Mouse (Mus musculus): ENCODE data around the gene Hist1h1d. TPM values are rescaled to one million over a fixed set of nuclear protein-coding genes. Genes with fewer than 3 reads are reported as not detected.
"Not testable (repeated sequence)": the region's sequence is repeated elsewhere in the genome, so short reads cannot be mapped to it uniquely, and the experiment has no call there.

Gene Hist1h1d
- polyA plus RNA-seq, 1 experiment from 2014 or later: 0.70 TPM

DNA sequence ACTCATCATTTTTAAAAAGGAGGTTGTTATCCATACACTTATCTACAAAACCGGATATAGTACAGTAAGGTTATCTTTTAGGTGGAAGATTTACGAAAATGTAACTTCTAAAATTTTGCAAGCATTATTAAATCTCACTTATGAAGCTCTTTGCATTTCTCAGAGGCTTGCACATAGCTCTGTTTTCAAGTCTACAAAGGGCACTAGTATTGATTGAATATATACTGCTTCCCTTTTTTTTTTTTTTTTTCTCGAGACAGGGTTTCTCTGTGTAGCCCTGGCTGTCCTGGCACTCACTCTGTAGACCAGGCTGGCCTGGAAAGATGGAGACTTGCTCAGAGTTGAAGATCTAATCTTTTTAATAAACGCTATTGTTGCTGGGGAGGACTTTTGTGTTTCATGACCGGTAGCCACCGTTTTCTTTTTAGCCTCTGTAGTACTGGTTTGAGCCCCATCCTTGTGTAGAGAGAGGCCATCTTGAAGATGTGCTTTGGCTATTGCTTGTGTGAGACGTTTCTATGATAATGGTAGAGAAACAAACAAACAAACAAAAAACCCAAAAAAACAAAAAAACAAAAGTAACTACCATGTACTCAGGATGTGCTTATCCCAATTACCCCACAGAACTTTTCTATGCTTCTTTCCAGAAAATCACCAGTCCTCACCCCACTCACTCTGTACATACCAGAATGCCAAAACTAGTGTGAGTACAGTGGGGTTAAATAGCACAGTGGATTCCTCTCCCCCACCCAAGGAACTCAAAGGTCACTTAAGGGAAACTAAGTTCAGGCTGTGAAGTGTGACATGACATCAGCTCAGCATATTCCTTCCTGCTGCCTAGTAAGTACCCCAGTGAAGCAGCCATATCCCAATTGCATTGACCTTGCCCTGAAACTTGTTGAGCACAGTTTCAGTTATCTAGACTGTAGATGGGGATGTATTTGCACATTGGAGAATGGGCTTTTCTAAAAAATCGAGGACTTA, 839 bp upstream of the Hist1h1d start:
- Histone ChIP-seq H3K9me3 (ENCODE audit: control insufficient read depth, low read length) (no peaks in the 10 kb centered on the region), H3K9ac (ENCODE audit: low read depth, low read length) (peak overlapping the region; percentile 55; the same call in 1 of the 2 replicates), H3K27me3 (ENCODE audit: control insufficient read depth, insufficient read depth, low read length) (no peaks in the 10 kb centered on the region), H3K4me1 (ENCODE audit: control insufficient read depth, insufficient read depth, low read length) (peaks cover 13% of the 10 kb centered on the region; the same call in 1 of the 2 replicates), H3K27ac (ENCODE audit: low read depth, low read length) (peak overlapping the region; percentile 90), H3K4me2 (replicated peaks; ENCODE audit: low read depth, low read length) (peak overlapping the region; percentile 55), H3K36me3 (ENCODE audit: control insufficient read depth, insufficient read depth, low read length) (no peaks in the 10 kb centered on the region), H3K4me3 (ENCODE audit: low read length) (peak overlapping the region; percentile 42)
- WGBS: 54% methylated on average over 8 of the region's 8 CpGs
- no peak for ATAC-seq (ENCODE audit: low FRiP score, low TSS enrichment)

DNA sequence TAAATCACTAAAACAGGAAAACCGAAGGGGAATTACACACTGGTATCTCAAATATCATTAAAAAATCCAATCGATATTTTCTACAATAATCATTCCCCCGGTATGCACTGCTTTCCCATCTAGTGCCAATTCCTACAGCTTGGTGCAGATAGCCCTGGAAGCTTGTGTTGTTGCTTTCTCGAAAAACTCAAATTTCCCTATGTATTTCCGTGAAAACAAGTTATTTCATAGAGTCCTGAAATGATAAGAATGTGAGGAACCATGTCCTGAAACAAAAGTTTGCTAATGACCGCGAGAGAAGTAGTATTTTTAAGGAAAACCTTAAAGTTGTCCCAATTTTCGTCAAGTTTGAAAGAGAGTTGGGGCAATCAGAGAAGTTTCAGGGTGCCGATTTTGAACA, 1.3 kb downstream of the Hist1h1d start:
- Histone ChIP-seq H3K27me3 (ENCODE audit: control insufficient read depth, insufficient read depth, low read length) (no peaks in the 10 kb centered on the region), H3K4me1 (ENCODE audit: control insufficient read depth, insufficient read depth, low read length) (peaks cover 13% of the 10 kb centered on the region; the same call in 1 of the 2 replicates), H3K27ac (ENCODE audit: low read depth, low read length) (peak overlapping the region; percentile 100), H3K9me3 (ENCODE audit: control insufficient read depth, low read length) (no peaks in the 10 kb centered on the region), H3K4me2 (replicated peaks; ENCODE audit: low read depth, low read length) (peak overlapping the region; percentile 94), H3K9ac (ENCODE audit: low read depth, low read length) (peak overlapping the region; percentile 96), H3K36me3 (ENCODE audit: control insufficient read depth, insufficient read depth, low read length) (no peaks in the 10 kb centered on the region), H3K4me3 (ENCODE audit: low read length) (peak overlapping the region; percentile 68; the same call in 1 of the 2 replicates)
- ATAC-seq (ENCODE audit: low FRiP score, low TSS enrichment): no peak
- 25% methylated on average over 9 of the region's 9 CpGs for WGBS

DNA sequence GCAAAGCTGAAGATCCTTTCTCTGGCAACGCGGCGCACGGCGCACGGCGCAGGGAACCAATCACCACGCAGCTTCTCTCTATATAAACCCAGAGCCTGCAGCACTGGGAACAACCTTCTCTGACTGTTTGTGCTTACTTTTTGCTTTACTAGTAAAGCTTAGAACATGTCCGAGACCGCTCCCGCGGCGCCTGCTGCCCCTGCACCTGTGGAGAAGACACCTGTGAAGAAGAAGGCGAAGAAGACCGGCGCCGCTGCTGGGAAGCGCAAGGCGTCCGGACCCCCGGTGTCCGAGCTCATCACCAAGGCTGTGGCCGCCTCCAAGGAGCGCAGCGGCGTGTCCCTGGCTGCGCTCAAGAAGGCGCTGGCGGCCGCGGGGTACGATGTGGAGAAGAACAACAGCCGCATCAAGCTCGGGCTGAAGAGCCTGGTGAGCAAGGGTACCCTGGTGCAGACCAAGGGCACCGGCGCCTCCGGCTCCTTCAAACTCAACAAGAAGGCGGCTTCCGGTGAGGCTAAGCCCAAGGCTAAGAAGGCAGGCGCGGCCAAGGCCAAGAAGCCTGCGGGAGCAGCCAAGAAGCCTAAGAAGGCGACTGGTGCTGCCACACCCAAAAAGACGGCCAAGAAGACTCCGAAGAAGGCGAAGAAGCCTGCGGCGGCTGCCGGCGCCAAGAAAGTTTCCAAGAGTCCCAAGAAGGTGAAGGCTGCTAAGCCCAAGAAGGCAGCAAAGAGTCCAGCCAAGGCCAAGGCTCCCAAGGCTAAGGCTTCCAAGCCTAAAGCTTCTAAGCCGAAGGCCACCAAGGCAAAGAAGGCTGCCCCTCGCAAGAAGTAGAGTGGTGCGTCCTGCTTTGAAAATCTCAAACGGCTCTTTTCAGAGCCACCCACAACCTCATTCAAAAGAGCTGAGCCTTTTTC, 2.1 kb downstream of the Hist1h1d start:
- peak; percentile 94 for ATAC-seq (ENCODE audit: low FRiP score, low TSS enrichment)
- no peaks in the 10 kb centered on the region for H3K9me3 ChIP-seq (ENCODE audit: control insufficient read depth, low read length)
- peak overlapping the region; percentile 68 for H3K4me3 ChIP-seq (ENCODE audit: low read length)
- H3K27ac ChIP-seq (ENCODE audit: low read depth, low read length): peak overlapping the region; percentile 100
- H3K27me3 ChIP-seq (ENCODE audit: control insufficient read depth, insufficient read depth, low read length): no peaks in the 10 kb centered on the region
- WGBS: under 1% methylated on average over 54 of the region's 54 CpGs
- H3K4me2 ChIP-seq (replicated peaks; ENCODE audit: low read depth, low read length): peak overlapping the region; percentile 94
- peak overlapping the region; percentile 96 for H3K9ac ChIP-seq (ENCODE audit: low read depth, low read length)
- H3K4me1 ChIP-seq (ENCODE audit: control insufficient read depth, insufficient read depth, low read length): peaks cover 13% of the 10 kb centered on the region; the same call in 1 of the 2 replicates
- H3K36me3 ChIP-seq (ENCODE audit: control insufficient read depth, insufficient read depth, low read length): no peaks in the 10 kb centered on the region

DNA sequence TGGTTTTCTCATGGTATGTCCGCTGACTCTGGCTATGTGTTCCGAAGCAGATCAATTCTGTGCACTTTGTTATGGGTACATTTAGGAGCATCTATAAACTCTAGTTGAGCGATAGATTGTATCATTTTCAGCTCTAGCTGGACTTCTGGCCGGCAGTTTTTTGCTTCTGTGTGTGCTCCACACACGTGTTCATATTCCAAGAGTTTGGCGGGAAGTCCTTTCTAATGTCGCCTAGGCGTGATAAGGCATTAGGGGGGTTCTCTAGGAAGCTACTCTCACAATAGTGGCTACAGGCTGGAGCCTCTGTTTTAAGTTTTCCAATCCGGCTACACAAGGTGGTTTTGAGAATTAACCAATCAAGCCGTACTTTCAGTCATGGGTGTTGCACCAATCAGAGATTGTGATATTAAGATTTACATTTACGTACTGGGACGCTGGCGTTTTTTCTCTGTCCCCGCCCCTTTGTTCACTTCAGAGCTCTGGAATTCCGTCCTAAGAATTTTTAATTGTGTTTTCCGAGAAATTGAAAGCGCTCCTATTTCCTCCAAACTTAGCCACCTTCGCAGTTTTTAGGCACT, 2.9 kb downstream of the Hist1h1d start:
- under 1% methylated on average over 18 of the region's 18 CpGs for WGBS
- Histone ChIP-seq H3K4me2 (replicated peaks; ENCODE audit: low read depth, low read length) (peak overlapping the region; percentile 94), H3K9ac (ENCODE audit: low read depth, low read length) (peak overlapping the region; percentile 96), H3K4me3 (ENCODE audit: low read length) (peak overlapping the region; percentile 68), H3K27me3 (ENCODE audit: control insufficient read depth, insufficient read depth, low read length) (no peaks in the 10 kb centered on the region), H3K27ac (ENCODE audit: low read depth, low read length) (peak overlapping the region; percentile 100), H3K9me3 (ENCODE audit: control insufficient read depth, low read length) (no peaks in the 10 kb centered on the region), H3K4me1 (ENCODE audit: control insufficient read depth, insufficient read depth, low read length) (peaks cover 11% of the 10 kb centered on the region; the same call in 1 of the 2 replicates), H3K36me3 (ENCODE audit: control insufficient read depth, insufficient read depth, low read length) (no peaks in the 10 kb centered on the region)
- peak; percentile 83 for ATAC-seq (ENCODE audit: low FRiP score, low TSS enrichment)

DNA sequence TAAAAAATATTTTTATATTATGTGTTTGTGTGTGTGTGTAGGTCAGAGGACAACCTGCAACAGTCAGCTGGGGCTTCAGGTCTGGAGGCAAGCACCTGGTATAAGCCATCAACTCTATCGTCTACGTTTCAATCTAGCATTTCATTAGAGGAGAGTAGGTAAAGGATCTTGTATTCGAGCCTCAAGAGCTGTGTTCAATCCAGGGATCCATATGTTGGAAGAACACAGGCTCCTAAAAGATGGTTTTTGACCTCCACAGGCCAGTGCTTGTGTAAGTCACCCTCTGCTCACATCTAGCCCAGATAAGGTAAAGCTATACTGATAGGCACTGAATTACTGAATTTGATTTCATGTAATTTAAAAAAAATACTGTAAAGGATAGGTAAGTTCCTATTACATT, 3.8 kb downstream of the Hist1h1d start:
- H3K4me1 ChIP-seq (ENCODE audit: control insufficient read depth, insufficient read depth, low read length): peaks cover 10% of the 10 kb centered on the region; the same call in 1 of the 2 replicates
- H3K9ac ChIP-seq (ENCODE audit: low read depth, low read length): peak overlapping the region; percentile 40; the same call in 1 of the 2 replicates
- no peaks in the 10 kb centered on the region for H3K36me3 ChIP-seq (ENCODE audit: control insufficient read depth, insufficient read depth, low read length)
- H3K4me3 ChIP-seq (ENCODE audit: low read length): no peak overlapping the region
- no peaks in the 10 kb centered on the region for H3K27me3 ChIP-seq (ENCODE audit: control insufficient read depth, insufficient read depth, low read length)
- no peak for ATAC-seq (ENCODE audit: low FRiP score, low TSS enrichment)
- peak overlapping the region; percentile 94 for H3K4me2 ChIP-seq (replicated peaks; ENCODE audit: low read depth, low read length)
- no peaks in the 10 kb centered on the region for H3K9me3 ChIP-seq (ENCODE audit: control insufficient read depth, low read length)
- peak overlapping the region; percentile 100; the same call in 1 of the 2 replicates for H3K27ac ChIP-seq (ENCODE audit: low read depth, low read length)
- 72% methylated on average over 3 of the region's 3 CpGs for WGBS

DNA sequence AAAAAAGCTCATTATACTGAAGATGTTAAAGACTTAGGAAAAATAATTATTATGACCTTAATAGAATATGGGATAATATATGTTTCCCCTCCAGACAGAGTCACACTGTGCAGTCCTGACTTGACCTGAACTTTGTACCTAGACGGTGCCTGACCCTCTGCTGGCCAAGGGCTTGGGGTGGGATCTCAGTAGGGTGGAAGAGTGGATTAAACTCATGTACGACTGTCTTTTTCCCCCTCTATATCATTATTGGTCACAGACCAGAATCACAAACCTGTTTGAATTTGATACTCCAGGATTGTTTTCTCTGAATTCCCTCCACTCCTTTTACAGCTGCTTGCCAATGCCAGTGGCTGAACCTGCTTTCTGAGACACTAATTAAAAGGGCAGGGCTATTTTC, 7.6 kb downstream of the Hist1h1d start:
- not testable (repeated sequence) for H3K27ac ChIP-seq (ENCODE audit: low read depth, low read length); H3K9me3 ChIP-seq (ENCODE audit: control insufficient read depth, low read length); H3K27me3 ChIP-seq (ENCODE audit: control insufficient read depth, insufficient read depth, low read length); H3K4me1 ChIP-seq (ENCODE audit: control insufficient read depth, insufficient read depth, low read length); ATAC-seq (ENCODE audit: low FRiP score, low TSS enrichment); H3K4me3 ChIP-seq (ENCODE audit: low read length); H3K36me3 ChIP-seq (ENCODE audit: control insufficient read depth, insufficient read depth, low read length)
- WGBS: 22% methylated on average over 2 of the region's 2 CpGs
- Histone ChIP-seq H3K9ac (ENCODE audit: low read depth, low read length) (peak overlapping the region; percentile 28; the same call in 1 of the 2 replicates), H3K4me2 (replicated peaks; ENCODE audit: low read depth, low read length) (0 out of 2 replicates have a peak overlapping the region, but pooled peaks have one; percentile 8)

DNA sequence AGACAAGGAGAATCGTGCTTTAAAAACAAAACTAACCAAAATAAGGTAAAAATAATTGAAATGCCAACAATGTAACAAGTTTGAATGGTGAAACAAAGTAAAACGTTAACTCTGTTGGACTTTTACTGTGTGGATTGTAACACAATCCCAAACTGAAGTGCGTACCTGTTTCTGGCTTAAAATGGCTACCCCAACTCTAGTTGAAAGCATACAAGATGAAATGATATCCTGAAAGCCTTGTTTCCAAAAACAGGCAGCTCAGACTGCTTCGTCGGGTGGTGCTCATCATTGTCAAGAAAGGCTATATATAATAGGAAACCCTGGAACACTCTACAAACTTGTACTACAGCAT, 8.4 kb downstream of the Hist1h1d start:
- H3K4me1 ChIP-seq (ENCODE audit: control insufficient read depth, insufficient read depth, low read length); H3K4me2 ChIP-seq (replicated peaks; ENCODE audit: low read depth, low read length); ATAC-seq (ENCODE audit: low FRiP score, low TSS enrichment); H3K27me3 ChIP-seq (ENCODE audit: control insufficient read depth, insufficient read depth, low read length); H3K9me3 ChIP-seq (ENCODE audit: control insufficient read depth, low read length); H3K36me3 ChIP-seq (ENCODE audit: control insufficient read depth, insufficient read depth, low read length): not testable (repeated sequence)
- 0% methylated on average over 2 of the region's 5 CpGs for WGBS
- peak overlapping the region; percentile 61; the same call in 1 of the 2 replicates for H3K9ac ChIP-seq (ENCODE audit: low read depth, low read length)
- peak overlapping the region; percentile 36; the same call in 1 of the 2 replicates for H3K4me3 ChIP-seq (ENCODE audit: low read length)
- H3K27ac ChIP-seq (ENCODE audit: low read depth, low read length): peak overlapping the region; percentile 99; the same call in 1 of the 2 replicates

DNA sequence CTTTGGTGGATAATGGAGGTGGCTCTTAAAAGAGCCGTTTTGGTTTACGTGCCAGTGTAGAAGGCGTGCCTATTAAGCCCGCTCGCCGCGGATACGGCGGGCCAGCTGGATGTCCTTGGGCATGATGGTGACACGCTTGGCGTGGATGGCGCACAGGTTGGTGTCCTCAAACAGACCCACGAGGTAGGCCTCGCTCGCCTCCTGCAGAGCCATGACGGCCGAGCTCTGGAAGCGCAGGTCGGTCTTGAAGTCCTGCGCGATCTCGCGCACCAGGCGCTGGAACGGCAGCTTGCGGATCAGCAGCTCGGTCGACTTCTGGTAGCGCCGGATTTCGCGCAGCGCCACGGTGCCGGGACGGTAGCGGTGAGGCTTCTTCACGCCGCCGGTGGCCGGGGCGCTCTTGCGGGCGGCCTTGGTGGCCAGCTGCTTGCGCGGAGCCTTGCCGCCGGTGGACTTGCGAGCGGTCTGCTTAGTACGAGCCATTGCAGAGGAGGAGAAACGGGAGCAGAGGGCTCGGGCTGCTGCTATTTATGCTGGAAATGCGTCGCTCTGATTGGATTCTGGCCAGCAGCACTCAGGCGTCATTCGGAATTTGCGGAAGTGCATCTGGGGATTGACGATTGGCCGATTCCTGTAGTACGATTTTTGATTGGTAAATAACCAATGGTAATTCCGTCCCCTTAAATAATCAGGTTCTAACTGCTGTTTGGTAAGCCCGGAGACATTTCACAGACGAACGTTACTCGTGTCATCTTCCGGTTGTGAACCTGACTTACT, 9.0 kb downstream of the Hist1h1d start, which contains the start of gene Hist1h3e:
Gene Hist1h3e, minus strand, starts transcription at position 487 of the 777 bp plus-strand sequence.
- not testable (repeated sequence) for H3K4me1 ChIP-seq (ENCODE audit: control insufficient read depth, insufficient read depth, low read length); H3K27me3 ChIP-seq (ENCODE audit: control insufficient read depth, insufficient read depth, low read length); H3K36me3 ChIP-seq (ENCODE audit: control insufficient read depth, insufficient read depth, low read length); H3K9me3 ChIP-seq (ENCODE audit: control insufficient read depth, low read length)
- Histone ChIP-seq H3K4me2 (replicated peaks; ENCODE audit: low read depth, low read length) (peak within 1 kb of the TSS; percentile 59), H3K27ac (ENCODE audit: low read depth, low read length) (peak within 1 kb of the TSS; percentile 99), H3K9ac (ENCODE audit: low read depth, low read length) (peak within 1 kb of the TSS; percentile 61), H3K4me3 (ENCODE audit: low read length) (peak within 1 kb of the TSS; percentile 36)
- ATAC-seq (ENCODE audit: low FRiP score, low TSS enrichment): peak; percentile 97
- WGBS: under 1% methylated on average over 53 of the region's 67 CpGs
